Mouse (Mus musculus) splenic B cell, adult 2 months (primary cell): Measurements from ENCODE around the gene Terb2.
"Not testable (repeated sequence)": the region's sequence is repeated elsewhere in the genome, so short reads cannot be mapped to it uniquely, and the experiment has no call there.

Source experiments
- DNase-seq: peaks from one replicate; pipeline ENCODE4 v3.0.0-alpha.2; 2011; ENCODE audit warnings: low read depth, low spot score
- H3K27me3 ChIP-seq: 2 replicates; pipeline ENCODE4 v1.6.1; 2012; ENCODE audit warnings: mild to moderate bottlenecking, low read length, moderate library complexity, mixed read lengths; ENCODE audit not compliant: control insufficient read depth, poor library complexity, insufficient read depth, severe bottlenecking
- H3K36me3 ChIP-seq: 2 replicates; pipeline ENCODE4 v1.6.1; 2012; ENCODE audit warnings: mild to moderate bottlenecking, low read length, moderate library complexity, mixed read lengths; ENCODE audit not compliant: control insufficient read depth, poor library complexity, insufficient read depth, severe bottlenecking

Terb2 gene

DNA sequence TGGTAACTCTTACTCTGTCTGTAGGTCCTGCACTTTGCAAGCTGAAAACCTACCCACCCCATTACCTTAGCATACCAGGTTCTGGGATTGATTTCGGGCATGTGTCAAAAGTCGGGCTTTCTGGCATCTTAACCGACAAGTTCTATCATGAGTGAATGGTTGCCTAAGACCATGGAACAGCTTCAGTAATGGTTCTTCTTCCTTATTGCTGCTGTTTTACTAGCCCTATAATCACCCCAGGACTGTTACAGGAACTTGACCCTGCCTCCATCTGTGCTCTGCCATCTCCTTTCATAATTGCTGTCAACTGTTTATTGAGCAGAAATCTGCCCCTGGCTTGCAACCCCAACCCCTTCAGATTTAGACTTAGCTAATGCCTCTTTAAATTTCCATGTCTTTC lies 679 bp downstream of the Terb2 start:
- no peak for DNase-seq
- no peaks in the 10 kb centered on the region for H3K36me3 ChIP-seq
- no peaks in the 10 kb centered on the region for H3K27me3 ChIP-seq

DNA sequence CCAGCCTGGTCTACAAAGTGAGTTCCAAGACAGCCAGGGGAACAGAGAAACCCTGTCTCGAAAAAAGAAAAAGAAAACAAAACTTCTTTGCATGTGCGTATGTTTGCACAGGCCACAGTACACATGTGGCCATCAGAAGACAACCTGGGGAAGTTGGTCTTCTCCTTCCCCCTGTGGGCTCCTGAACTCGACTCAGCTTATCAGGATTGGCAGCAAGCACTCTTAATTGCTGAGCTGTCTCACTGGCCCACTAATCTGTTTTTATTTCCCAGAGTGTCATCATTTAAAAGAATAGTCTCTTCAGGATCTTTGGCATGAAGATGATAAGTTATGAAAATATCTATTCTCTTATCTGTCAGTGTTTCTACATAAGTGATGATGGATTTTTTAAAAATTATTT lies 5.8 kb downstream of the Terb2 start:
- no peaks in the 10 kb centered on the region for H3K27me3 ChIP-seq
- no peak for DNase-seq
- no peaks in the 10 kb centered on the region for H3K36me3 ChIP-seq

DNA sequence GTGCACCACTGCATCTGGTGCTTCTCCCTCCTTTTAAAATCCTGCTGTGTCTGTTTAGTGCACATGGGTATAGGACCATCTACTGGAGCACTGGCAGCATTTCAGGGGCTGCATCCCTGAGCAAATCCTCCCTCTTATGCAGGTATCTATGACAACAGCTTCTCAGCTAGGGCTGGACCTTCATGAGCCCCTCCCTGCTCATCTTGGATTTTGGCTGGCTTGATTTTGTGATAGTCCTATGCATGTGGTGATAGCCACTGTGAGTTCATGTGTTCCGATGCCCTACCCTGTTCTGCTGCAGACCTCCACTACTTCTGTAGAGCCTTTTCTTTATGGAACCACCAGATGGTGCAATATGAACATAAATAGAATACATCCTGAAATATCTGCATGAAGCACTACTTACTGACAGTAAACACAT lies 8.4 kb downstream of the Terb2 start:
- H3K36me3 ChIP-seq = no peaks in the 10 kb centered on the region
- H3K27me3 ChIP-seq = no peaks in the 10 kb centered on the region
- peak; percentile 55 for DNase-seq

DNA sequence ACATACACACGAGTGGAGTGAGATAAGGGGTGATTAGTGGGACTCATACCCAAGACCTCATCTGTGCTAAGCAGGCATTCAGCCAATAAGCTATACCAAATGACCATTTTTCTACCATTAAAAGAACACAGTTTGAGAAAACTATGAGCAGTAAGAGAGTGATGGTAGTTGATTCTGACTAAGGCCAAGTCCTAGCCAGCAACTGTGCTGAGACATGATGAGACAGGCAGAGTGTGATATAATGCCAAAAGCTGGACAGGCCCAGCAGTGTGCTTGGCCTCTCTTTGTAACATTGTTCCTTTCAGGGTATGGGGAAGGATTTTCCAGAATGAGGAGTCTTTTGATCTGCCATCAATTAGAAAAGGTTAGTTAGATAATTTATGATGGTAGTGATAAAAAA lies 15.4 kb downstream of the Terb2 start:
- Histone ChIP-seq H3K36me3 (no peaks in the 10 kb centered on the region), H3K27me3 (no peaks in the 10 kb centered on the region)
- no peak for DNase-seq

DNA sequence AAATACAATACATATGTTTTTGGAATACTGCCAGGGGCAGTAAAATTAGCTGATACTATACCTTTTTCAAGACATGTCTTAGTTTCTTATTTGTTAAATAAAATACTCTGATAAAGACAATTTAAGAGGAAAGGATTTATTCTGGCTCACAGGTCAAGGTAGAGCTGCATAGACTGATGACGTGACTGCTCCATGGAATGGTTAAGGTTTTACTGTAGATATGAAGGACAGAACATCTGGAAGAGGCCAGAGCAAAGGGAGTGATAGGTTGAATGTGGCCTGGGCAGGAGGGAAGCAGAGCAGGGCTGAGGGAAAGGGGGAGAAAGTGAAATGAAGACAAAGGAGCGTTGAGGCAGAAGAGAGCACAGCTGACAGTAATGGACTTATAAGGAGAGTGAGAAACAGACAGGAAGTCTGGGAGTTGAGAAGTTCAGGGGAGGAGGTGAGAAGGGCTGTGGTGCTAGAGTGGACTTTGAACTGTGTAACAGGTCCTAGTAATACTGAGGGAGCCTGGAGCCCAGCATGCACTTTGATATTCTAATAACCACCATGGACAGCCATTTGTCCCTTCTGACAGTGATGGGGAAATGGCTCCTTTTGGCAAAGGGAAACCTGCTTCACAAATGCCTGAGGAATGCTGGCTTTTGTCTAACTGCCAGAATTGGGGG lies 20.5 kb downstream of the Terb2 start:
- no peaks in the 10 kb centered on the region for H3K36me3 ChIP-seq
- no peak for DNase-seq
- no peaks in the 10 kb centered on the region for H3K27me3 ChIP-seq

DNA sequence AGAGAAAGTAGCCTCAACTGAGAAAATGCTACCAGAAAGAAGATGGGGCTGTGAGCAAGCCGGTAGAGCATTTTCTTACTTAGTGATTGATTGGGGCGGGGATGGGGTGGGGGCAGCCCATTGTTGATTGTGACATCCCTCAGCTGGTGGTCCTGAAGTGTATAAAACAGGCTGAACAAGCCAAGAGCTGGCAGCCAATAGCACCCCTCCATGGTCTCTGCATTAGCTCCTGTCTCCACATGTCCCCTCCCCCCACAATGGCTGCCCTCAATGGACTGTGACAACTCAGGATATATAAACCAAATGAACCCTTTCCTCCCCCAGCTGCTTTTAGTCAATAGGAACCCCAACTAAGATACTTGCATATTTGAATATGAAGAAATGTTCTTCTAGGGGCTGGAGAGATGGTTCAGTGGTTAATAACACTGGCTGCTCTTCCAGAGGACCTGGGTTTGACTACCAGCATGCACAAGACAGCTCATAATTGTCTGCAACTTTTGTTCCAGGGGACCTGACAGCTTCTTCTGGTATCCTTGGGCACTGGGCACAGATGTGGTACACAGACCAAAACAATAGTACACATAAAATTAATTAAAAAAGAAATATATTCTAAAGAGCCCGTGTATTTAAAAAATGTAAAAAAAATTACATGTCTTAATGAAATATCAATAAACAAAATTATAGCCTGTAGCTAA lies 24.6 kb downstream of the Terb2 start:
- no peaks in the 10 kb centered on the region for H3K27me3 ChIP-seq
- no peak for DNase-seq
- H3K36me3 ChIP-seq = no peaks in the 10 kb centered on the region

DNA sequence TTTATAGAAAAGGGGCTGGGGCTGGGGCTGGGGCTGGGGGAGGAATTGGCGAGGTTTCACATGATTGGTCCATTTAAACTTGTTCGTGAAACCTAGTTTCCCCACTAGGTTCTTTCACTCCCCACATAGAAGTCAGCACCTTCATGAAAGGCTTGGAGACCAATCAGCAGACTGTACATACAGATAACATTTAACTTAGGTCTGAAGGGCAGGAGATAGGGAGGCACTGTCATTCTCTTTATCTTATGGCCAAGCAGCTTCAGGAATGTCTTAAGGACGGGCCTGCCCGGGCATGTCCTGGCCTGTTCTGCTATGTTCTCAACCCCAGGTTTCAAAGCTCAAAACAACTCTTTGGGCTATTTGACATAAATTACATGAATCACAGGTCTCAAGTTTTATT lies 31.0 kb downstream of the Terb2 start:
- H3K27me3 ChIP-seq, H3K36me3 ChIP-seq, DNase-seq: not testable (repeated sequence)

DNA sequence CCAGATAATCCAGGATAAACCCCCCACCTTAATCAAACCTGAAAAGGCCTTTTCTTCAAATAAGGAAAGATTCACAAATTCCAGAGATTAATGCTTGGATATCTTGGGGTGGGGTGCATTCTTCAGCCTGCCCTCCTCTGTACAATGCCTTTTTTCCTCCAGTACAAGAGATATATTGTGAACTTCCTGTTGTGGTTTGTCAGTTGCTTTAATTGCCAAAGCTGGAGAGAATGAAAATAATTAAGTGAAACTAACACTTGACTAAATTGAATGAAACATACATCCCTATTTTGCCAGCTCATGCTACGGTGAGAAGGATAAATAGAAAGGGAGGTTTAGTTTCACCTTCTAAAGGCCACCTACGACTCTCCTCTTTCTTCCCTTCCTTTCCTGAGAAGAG lies 32.2 kb downstream of the Terb2 start:
- Histone ChIP-seq H3K27me3 (no peaks in the 10 kb centered on the region), H3K36me3 (no peaks in the 10 kb centered on the region)
- DNase-seq = no peak

DNA sequence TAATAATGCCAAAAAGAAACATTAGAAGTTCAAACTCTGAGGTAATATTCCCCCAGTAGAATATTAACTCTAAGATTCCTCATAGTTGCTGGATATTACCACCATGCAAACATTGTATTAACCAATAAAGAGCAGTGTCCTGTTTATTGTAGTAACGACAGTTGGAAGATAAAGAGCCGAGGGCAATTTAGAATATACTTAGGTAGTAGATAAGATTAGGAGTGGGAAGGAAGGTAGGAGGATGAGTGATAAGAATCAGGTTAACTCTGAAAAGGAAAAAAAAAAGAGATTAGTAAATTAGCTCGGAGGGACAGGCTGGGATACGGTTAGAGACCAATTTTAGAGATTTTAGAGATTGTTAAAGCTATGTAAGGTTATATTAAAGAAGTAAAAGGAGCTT lies 35.3 kb downstream of the Terb2 start:
- no peaks in the 10 kb centered on the region for H3K27me3 ChIP-seq
- H3K36me3 ChIP-seq = no peaks in the 10 kb centered on the region
- DNase-seq = no peak

DNA sequence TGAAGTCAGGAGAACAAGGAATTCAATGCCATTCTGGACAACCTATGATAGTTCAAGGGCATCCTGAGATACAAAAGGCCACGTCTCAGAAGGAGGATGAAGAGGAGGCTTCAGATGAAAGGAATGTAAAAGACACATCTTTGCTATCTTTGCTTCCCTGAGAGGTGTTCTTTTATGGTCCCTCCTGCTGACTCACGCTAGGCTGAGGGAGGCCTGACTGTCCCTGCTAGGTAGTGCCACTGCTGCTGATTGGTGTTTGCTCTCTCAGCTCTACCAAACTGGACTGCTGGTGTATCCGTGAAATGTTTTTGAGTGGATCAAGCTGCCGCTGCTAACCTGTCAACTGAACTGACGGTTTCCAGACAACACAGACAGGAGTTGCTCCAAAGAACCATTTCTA lies 35.7 kb downstream of the Terb2 start:
- Histone ChIP-seq H3K27me3 (no peaks in the 10 kb centered on the region), H3K36me3 (no peaks in the 10 kb centered on the region)
- DNase-seq = no peak

DNA sequence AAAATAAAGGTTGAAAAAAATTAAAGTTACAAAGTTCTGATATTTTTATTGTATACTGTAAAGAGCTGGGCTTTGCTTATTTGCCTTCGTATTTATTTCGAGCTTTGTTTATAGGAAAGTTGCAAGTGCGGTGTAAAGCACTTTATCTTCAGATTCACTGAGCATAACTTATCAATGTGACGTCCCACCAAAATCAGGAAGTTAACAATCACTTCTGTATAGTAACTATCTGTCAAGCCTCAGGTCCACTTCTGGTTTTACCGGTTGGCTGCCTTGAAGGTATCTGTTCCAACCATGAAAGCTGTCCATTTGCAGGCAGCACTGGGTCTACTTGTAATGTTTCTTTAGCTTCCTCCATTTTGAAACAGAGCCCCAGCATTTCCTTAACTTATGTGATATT lies 36.2 kb downstream of the Terb2 start:
- no peaks in the 10 kb centered on the region for H3K27me3 ChIP-seq
- DNase-seq = peak; percentile 51
- no peaks in the 10 kb centered on the region for H3K36me3 ChIP-seq

DNA sequence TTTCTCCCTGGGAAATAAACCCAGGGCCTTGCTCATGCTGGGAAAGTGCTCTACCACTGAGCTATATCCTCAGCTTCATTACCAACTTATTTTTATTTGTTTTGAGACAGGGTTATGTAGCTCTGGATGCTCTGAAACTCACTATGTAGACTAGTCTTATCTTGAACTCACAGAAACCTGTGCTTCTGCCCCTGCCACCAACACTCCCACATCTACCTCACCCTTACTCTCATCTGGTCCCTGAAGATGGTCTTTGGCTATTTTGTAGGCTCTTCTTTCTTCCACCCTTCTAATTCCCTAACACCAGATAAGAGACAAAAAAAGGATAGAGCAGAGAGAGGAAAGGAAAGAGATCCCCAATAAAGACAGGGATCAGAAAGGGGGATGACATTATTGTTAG lies 37.6 kb downstream of the Terb2 start:
- H3K27me3 ChIP-seq = no peaks in the 10 kb centered on the region
- DNase-seq = no peak
- H3K36me3 ChIP-seq = no peaks in the 10 kb centered on the region

DNA sequence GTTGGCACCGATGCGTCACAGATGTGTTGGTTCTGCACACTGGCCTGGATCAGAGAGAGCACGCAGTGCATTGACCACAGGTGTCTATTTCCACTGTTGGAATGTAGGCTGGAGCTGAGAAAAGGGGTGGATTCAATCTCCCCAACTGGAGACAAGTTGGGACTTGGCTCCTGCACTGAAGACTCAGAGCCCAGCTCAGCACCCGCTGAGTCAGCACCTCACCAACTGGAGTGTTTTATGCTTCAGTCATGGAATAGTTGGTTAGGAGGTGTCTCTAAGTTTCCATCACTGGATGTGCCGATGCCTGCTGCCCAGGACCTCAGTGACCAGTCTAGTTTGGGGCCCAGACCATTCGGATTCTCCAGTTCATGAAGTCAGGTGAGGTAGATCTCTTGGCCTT lies 44.3 kb downstream of the Terb2 start:
- DNase-seq = no peak
- H3K36me3 ChIP-seq = no peaks in the 10 kb centered on the region
- H3K27me3 ChIP-seq = no peaks in the 10 kb centered on the region

DNA sequence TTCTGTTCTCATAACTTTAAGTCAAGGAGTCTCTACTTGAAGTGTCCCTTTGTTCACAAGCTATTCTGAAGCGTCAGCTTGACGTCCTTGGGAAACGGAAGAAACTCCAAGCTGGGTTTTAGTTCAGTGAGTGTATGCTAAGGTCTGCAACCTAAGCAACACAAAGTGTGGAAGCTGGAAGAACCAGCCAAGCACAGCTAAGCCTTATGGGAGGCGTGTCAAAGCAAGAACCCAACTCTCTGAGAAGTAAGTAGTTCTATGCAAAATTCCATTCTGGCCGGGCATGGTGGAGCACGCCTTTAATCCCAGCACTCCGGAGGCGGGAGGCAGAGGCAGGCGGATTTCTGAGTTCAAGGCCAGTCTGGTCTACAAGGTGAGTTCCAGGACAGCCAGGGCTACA lies 45.5 kb downstream of the Terb2 start:
- no peaks in the 10 kb centered on the region for H3K27me3 ChIP-seq
- no peaks in the 10 kb centered on the region for H3K36me3 ChIP-seq
- DNase-seq = no peak

DNA sequence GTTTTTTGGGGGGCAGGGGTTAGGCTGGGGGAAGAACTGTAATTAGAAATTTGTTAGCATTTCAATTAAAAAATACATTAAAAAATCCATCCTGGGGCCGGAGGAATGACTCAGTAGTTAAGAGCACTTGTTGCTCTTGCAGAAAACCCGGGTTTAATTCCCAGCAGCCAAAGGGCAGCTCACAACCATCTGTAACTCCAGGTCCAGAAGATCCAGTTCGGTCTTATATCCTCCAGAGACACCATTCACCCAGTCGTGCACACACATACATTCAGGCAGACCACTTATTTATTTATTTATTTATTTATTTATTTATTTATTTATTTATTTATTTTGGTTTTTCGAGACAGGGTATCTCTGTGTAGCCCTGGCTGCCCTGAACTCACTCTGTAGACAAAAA lies 47.3 kb downstream of the Terb2 start:
- Histone ChIP-seq H3K36me3 (no peaks in the 10 kb centered on the region), H3K27me3 (no peaks in the 10 kb centered on the region)
- DNase-seq = no peak
